Mouse (Mus musculus) neutrophil, adult 5-6 weeks (primary cell): ENCODE results near the gene Tnfrsf11a. TPM values are rescaled to one million over a fixed set of nuclear protein-coding genes. Genes with fewer than 3 reads are reported as not detected.
"Not testable (repeated sequence)": the region's sequence is repeated elsewhere in the genome, so short reads cannot be mapped to it uniquely, and the experiment has no call there.

Experiments
- ATAC-seq: fragments of 151-379, 151-347 bp; 2 replicates; pipeline ENCODE4 v1.8.0; 2017; ENCODE audit warnings: mild to moderate bottlenecking, moderate TSS enrichment; ENCODE audit not compliant: insufficient number of reproducible peaks, poor library complexity, low FRiP score, severe bottlenecking; ENCODE audit errors: extremely low read depth
- total RNA-seq: library from RNA; stranded (forward); fragments of 200-1000 nt; gene quantifications from 2 replicates; pipeline ENCODE4 v1.2.3, GENCODE M21; 2017

Gene Tnfrsf11a
- total RNA-seq, 1 experiment from 2014 or later, result 0.47 TPM

- ATAC-seq, result no peak
These were observed 1.1 kb downstream of the Tnfrsf11a start for GRCm38 (mm10) chr1:105781391-105782146.

GRCm38 (mm10) chr1:105784257-105785016, 3.9 kb downstream of the Tnfrsf11a start:
- ATAC-seq, result no peak

GRCm38 (mm10) chr1:105785146-105785545, 4.6 kb downstream of the Tnfrsf11a start:
- ATAC-seq, result no peak

GRCm38 (mm10) chr1:105786731-105787357, 6.3 kb downstream of the Tnfrsf11a start:
- ATAC-seq, result no peak

- ATAC-seq, result no peak
These were observed 9.6 kb downstream of the Tnfrsf11a start for GRCm38 (mm10) chr1:105790103-105790502.

GRCm38 (mm10) chr1:105794670-105795069, 14.2 kb downstream of the Tnfrsf11a start:
- no peak for ATAC-seq

- no peak for ATAC-seq
These were observed 15.2 kb downstream of the Tnfrsf11a start for GRCm38 (mm10) chr1:105795705-105796104.

- no peak for ATAC-seq
These were observed 20.1 kb downstream of the Tnfrsf11a start for GRCm38 (mm10) chr1:105800570-105800969.

GRCm38 (mm10) chr1:105801252-105801651, 20.7 kb downstream of the Tnfrsf11a start:
- no peak for ATAC-seq

- no peak for ATAC-seq
These were observed 22.4 kb downstream of the Tnfrsf11a start for GRCm38 (mm10) chr1:105802941-105803340.

- ATAC-seq, result no peak
These were observed 23.8 kb downstream of the Tnfrsf11a start for GRCm38 (mm10) chr1:105804285-105804684.

GRCm38 (mm10) chr1:105805565-105805964, 25.0 kb downstream of the Tnfrsf11a start:
- ATAC-seq, result no peak

- ATAC-seq, result no peak
These were observed 26.7 kb downstream of the Tnfrsf11a start for GRCm38 (mm10) chr1:105807028-105807722.

GRCm38 (mm10) chr1:105812027-105812426, 31.5 kb downstream of the Tnfrsf11a start:
- ATAC-seq, result not testable (repeated sequence)

- ATAC-seq, result no peak
These were observed 32.6 kb downstream of the Tnfrsf11a start for GRCm38 (mm10) chr1:105812960-105813708.

- no peak for ATAC-seq
These were observed 33.2 kb downstream of the Tnfrsf11a start for GRCm38 (mm10) chr1:105813709-105814061.

- ATAC-seq, result no peak
These were observed 34.1 kb downstream of the Tnfrsf11a start for GRCm38 (mm10) chr1:105814402-105815270.

- ATAC-seq, result no peak
These were observed 34.8 kb downstream of the Tnfrsf11a start for GRCm38 (mm10) chr1:105815310-105815709.
